Mouse (Mus musculus) lung, adult 2 months (tissue): ENCODE results near the gene Bcas3. TPM values are rescaled to one million over a fixed set of nuclear protein-coding genes. Genes with fewer than 3 reads are reported as not detected.
A peak's percentile ranks its signal among the peaks of the same experiment; 100 is the strongest.

Source experiments
- DNase-seq: peaks from one replicate; pipeline ENCODE4 v3.0.0; 2022
- H3K4me1 ChIP-seq: fragments of 200-500 bp; 2 replicates; pipeline ENCODE4 v1.6.1; 2011; ENCODE audit warnings: low read length; ENCODE audit not compliant: control insufficient read depth, insufficient read depth
- H3K4me3 ChIP-seq: fragments of 200-500 bp; replicated peaks from 2 replicates; pipeline ENCODE3; 2011; ENCODE audit warnings: low read depth, mild to moderate bottlenecking, control low read depth, low read length; ENCODE audit errors: extremely low read depth
- CTCF ChIP-seq: fragments of 200-500 bp; IDR thresholded peaks from 2 replicates; pipeline ENCODE4 v1.5.1; 2011; ENCODE audit warnings: mild to moderate bottlenecking, low read length, control low read depth; ENCODE audit not compliant: insufficient read depth
- POLR2A ChIP-seq: fragments of 200-500 bp; IDR thresholded peaks from 2 replicates; pipeline ENCODE4 v1.6.1; 2011; ENCODE audit warnings: low read depth, mild to moderate bottlenecking, control low read depth, low read length, borderline replicate concordance; ENCODE audit errors: extremely low read depth
- WGBS: fragments of 180-500 bp; shearing (Covaris S2); methylation state at CpG from one replicate; pipeline ENCODE4 v1.1.7; 2018; 5-methylcytosine and 5-hydroxymethylcytosine counted together
- polyA plus RNA-seq: library from polyadenylated mRNA; depleted of rRNA; stranded (reverse); fragments of >200 nt; gene quantifications from 2 replicates; pipeline ENCODE4 v1.2.3, GENCODE M21; 2012

Bcas3 gene
- polyA plus RNA-seq, 1 experiment = 55.7 TPM

- under 1% methylated on average over 52 of the region's 52 CpGs for WGBS
- no peak for TF ChIP-seq CTCF
- peak; percentile 80; the same call in 1 of the 2 replicates for TF ChIP-seq POLR2A
- DNase-seq = peak; percentile 72
- H3K4me3 ChIP-seq = peak within 1 kb of the TSS; percentile 71
- H3K4me1 ChIP-seq = no peaks in the 10 kb centered on the region; the same call in 1 of the 2 replicates
These were observed 479.4 kb downstream of the Bcas3 start, which contains the start of gene Tbx2 for GRCm38 (mm10) chr11:85832231-85832924. Gene Tbx2, plus strand, starts transcription at chr11:85832551.

GRCm38 (mm10) chr11:85833081-85833521 lies 480.1 kb downstream of the Bcas3 start:
- H3K4me3 ChIP-seq = peak overlapping the region; percentile 71
- WGBS = under 1% methylated on average over 53 of the region's 54 CpGs
- no peaks in the 10 kb centered on the region; the same call in 1 of the 2 replicates for H3K4me1 ChIP-seq
- TF ChIP-seq POLR2A (peak; percentile 37; the same call in 1 of the 2 replicates), CTCF (no peak)
- peak; percentile 51 for DNase-seq

DNA sequence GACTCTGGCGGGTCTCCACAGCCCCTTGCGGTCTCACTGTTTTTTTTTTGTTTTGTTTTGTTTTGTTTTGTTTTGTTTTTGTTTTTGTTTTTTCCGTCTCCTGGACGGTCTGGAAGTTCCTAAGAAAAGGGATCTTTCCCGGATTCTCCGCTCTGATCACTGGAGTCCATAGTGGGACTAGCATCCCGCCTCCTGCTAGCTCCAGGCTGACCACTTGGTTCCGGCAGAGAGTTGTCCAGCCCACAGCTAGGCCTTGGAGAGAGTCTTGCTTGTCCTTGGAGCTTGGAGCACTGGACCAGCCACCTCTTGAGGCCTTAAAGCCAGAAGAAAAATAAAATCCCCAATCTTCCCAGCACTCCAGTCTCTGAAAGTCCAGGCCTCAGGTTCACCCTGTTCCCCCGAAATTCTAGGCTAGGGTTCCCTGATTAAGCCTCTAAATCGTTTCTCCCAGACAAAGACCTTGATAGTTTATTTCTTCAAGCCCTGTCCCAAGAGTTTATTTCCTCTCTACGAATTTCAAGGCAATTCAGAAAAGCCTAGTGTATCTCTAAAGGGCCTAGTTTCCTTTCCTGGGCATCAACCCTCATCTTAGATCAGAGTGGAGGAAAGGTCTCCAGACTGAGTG lies 480.9 kb downstream of the Bcas3 start:
- TF ChIP-seq CTCF = no peak
- TF ChIP-seq POLR2A = 0 out of 2 replicates have a peak, but pooled peaks have one; percentile 26
- Histone ChIP-seq H3K4me3 (peak overlapping the region; percentile 71), H3K4me1 (no peaks in the 10 kb centered on the region; the same call in 1 of the 2 replicates)
- WGBS = 27% methylated on average over 11 of the region's 11 CpGs
- DNase-seq = peak; percentile 42

GRCm38 (mm10) chr11:85834386-85834931 lies 481.5 kb downstream of the Bcas3 start:
- peak; percentile 16; the same call in 1 of the 2 replicates for TF ChIP-seq POLR2A
- no peak for TF ChIP-seq CTCF
- H3K4me3 ChIP-seq = peak overlapping the region; percentile 71
- no peak for DNase-seq
- WGBS = 41% methylated on average over 17 of the region's 17 CpGs
- no peaks in the 10 kb centered on the region; the same call in 1 of the 2 replicates for H3K4me1 ChIP-seq

DNA sequence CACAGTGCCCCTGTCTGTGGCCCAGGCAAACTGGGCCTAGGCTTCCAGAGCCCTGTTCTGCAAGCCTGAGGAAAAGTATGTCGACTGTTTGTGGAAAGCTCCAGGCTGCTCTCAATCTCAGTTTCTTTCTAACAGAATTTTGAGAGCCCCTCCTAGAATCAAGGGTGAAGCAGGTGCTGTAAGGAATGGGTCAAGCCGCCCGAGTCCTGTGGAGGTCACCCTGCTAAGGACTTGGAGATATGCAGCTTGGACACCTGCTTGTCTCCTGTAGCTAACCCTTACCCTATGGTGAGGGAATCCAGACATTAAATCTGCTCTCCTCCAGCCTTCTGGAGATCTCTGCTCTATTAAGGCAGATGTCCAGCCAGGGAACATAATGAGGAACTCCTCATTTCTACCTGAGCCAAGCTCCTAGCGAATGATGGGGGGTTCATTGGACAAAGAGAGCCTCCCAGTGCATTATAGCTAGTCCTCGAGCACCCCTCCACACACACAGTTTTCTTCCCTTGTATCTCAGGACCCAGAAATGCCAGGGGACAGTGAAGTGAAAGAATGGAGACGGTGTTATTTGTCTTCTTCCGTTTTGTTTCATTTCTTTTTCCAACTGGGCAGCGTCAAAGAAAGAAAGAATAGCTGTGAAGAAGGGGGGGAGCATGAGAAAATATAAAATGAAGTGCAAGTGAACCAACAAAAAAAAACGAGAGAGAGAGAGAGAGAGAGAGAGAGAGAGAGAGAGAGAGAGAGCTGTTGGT lies 482.2 kb downstream of the Bcas3 start:
- Histone ChIP-seq H3K4me1 (no peaks in the 10 kb centered on the region; the same call in 1 of the 2 replicates), H3K4me3 (peak overlapping the region; percentile 71)
- DNase-seq = no peak
- 51% methylated on average over 9 of the region's 9 CpGs for WGBS
- TF ChIP-seq POLR2A (no peak; the same call in 1 of the 2 replicates), CTCF (no peak)

DNA sequence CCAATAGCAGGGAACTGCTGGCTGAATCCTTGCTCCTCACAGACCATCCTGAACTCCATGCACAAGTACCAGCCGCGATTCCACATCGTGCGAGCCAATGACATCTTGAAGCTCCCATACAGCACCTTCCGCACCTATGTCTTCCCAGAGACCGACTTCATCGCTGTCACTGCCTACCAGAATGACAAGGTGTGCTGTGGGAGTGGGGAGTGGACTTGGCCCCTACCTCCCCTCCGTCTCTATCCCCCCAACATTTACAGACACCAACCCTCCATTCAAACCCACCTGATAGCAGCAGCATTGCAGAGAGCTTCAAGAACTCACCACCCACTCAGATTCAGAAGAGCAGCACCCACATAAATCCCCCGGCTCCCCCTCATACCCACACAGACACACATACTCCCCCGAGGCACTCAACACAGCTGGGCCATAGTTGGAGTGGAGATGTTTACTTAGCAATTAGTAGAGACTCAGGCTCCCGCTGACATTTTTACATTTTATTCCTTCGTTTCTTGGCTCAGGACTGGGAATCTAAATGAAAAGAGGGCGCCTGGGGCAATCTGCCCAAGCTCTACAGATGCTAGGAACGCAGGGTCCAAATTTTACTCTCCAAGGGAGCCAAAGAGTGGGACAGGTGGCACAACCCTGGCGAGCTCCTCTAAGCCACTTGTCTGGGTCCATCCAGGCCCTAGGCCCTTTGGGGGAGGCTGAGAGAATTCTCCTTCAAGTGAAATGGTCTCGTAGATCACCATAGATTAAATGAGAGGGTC lies 483.0 kb downstream of the Bcas3 start:
- peak; percentile 46; the same call in 1 of the 2 replicates for TF ChIP-seq POLR2A
- no peak for TF ChIP-seq CTCF
- 49% methylated on average over 16 of the region's 16 CpGs for WGBS
- H3K4me3 ChIP-seq = peak overlapping the region; percentile 71
- peak; percentile 28 for DNase-seq
- no peaks in the 10 kb centered on the region; the same call in 1 of the 2 replicates for H3K4me1 ChIP-seq

DNA sequence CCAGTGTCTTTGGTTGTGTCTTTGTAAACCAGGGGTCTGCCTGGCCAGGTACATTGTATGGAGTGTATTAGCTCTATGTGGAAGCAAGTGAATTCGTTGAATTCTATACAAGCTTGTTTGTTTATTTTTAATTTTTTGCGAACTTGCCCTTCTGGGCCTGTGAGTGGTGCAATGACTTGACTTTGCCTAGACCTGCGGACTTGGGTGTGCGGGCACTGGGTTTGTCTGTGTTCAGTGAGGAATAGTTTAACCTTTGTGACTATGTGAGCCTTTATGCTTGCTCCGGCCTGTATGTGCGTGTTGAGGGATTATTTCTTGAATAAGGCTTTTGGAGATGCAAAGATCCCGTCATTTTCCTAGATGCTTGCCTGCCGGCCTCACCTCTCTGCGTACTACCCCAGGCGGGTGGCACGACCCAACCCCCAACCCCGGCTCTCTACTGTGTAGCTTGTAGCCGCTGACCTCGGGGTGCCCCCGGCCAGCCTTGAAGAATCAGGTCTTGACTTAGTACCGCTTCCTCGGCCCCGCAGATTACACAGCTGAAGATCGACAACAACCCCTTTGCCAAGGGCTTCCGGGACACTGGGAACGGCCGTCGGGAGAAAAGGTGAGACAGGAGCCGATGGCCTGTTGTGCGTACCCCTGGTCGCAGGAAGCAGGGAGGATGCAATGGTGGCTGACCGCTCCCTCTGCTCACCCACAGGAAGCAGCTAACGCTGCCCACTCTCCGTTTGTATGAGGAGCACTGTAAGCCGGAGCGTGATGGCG lies 483.7 kb downstream of the Bcas3 start:
- DNase-seq = peak; percentile 34
- WGBS = 33% methylated on average over 32 of the region's 32 CpGs
- H3K4me1 ChIP-seq = no peaks in the 10 kb centered on the region; the same call in 1 of the 2 replicates
- no peak for TF ChIP-seq CTCF
- no peak for TF ChIP-seq POLR2A
- peak overlapping the region; percentile 77 for H3K4me3 ChIP-seq

DNA sequence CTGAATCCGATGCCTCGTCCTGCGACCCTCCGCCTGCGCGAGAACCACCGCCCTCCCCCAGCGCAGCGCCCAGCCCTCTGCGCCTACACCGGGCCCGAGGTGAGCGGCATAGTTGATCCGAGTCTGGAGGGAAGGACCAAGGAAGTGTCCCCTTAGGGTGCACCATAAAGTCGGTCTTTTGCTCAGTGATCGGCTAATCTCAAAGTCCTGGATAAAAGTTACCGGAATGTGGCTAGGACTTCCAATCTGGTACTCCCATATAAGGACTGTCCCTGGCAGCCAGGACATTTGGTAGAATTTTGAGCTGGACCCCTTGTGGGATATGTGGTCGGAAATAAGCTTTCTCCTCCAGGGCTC lies 484.3 kb downstream of the Bcas3 start:
- DNase-seq = peak; percentile 31
- no peak for TF ChIP-seq CTCF
- TF ChIP-seq POLR2A = no peak
- Histone ChIP-seq H3K4me1 (no peaks in the 10 kb centered on the region; the same call in 1 of the 2 replicates), H3K4me3 (peak overlapping the region; percentile 77)
- WGBS = 27% methylated on average over 18 of the region's 18 CpGs
